Mouse (Mus musculus): ENCODE results near the gene Tns4.

Gene Tns4

GRCm38 (mm10) chr11:99044306-99044705 is 44.8 kb downstream of the Tns4 start:
- no peak for DNase-seq

DNA sequence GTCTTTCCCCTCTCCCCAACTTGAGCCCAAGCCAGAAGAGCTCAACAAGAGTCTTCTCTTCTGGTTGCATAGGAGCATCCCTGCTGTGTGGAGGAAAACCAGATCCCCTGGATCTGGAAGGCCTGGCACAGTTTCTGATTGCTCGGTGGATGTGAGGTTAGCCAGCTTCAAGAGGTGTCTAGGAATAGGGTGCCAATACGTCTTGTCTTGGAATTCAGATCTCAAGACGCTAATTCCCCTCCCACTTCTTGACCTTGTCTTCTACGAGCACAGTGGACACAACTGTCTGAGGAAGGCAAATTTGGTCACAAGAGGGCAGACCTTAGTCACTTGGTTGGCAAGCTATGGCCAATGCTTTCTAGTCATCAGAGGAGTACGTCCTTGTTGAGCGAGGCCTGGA is 45.5 kb downstream of the Tns4 start:
- DNase-seq, result no peak

GRCm38 (mm10) chr11:99042834-99043431 is 46.2 kb downstream of the Tns4 start:
- no peak for DNase-seq

DNA sequence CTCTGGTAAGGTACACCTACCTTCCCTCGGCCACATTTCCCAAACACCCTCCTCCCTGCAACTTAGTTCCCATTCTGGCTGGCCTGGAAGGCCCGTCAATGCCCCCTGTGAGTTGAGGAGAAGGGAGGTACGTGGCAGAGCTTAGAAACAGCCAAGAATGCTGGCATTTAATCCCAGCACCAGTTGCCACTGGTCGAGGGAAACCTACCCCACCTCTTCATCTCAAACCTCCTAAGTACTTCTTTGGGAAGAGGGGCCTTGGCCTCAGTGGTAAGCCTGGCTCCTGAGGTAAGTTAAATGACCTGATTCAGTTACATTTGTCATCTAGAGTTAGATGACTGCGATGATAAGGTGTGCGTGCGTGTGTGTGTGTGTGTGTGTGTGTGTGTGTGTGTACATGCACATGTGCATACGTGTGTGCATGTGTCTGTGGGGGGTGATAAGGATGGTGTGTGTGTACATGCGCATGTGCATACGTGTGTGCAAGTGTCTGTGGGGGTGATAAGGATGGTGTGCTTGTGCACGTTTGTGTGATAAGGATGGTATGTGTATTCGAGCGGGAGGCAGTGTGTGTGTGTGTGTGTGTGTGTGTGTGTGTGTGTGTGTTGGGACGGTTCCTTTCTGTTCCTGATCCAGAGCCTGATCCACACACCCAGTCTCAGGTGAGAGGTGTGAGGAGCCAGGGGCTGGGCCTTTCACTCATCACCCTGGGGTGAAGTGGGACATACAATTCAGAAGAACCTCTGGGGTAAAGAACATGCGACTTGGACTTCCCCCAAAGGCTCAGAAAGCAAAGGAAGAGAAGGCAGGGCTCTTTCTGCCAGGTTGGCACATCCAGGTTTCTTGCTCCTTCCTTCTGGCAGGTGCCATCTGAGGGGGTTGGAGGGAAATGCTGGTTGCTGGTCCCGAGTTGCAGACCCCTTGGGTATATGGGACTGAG is 47.0 kb downstream of the Tns4 start:
- DNase-seq, result no peak

GRCm38 (mm10) chr11:99041051-99041729 is 47.9 kb downstream of the Tns4 start, which contains the start of gene Igfbp4:
TSS of gene Igfbp4 (plus strand) at chr11:99041244.
- DNase-seq, result peak in 1 of 2 experiments; percentile 49

GRCm38 (mm10) chr11:99040346-99040974 is 48.6 kb downstream of the Tns4 start:
- no peak for DNase-seq

- peak; percentile 63 to 72 for DNase-seq
These were observed 49.3 kb downstream of the Tns4 start for GRCm38 (mm10) chr11:99039782-99040181.

- no peak for DNase-seq
These were observed 52.9 kb downstream of the Tns4 start for GRCm38 (mm10) chr11:99036254-99036653.

DNA sequence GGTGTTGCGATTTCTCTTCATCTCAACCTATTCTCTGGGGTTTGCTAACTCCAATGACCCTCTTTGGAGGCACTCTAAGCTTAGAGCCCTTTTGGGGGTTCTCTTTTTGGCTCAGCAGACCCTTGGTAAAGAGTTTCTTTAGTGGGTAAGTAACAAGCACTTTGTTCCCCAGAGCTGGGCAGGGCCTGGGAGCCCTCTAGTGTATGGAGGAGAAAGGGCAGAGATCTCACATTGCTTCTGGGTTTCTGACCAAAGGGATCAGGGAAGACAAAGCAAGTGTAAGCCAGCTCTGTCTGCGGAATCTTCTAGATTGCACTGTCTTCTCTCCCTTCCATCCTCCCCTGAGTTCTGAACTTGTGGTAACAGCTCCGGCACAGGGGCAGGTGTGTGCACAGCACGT is 53.8 kb downstream of the Tns4 start:
- DNase-seq, result no peak

DNA sequence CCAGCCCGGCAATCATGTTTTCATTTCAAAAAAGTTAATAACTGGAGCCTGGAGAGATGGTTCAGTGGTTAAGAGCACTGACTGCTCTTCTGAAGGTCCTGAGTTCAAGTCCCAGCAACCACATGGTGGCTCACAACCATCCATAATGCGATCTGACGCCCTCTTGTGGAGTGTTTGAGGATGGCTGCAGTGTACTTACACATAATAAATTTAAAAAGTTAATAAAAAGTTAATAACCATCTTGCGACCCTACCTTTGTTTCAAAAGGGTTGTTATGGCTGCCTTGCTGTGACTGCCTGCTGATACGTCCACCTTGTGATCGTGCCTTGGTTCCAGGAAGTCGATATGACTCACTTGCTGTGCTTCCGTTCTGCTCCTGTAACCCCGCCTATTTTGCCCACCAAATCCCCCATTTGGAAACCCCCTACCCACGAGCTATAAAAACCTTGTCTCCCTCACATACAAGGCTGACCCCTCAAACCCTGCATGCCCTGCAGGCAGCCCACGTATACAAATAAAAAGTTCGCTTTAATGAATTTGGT is 62.1 kb downstream of the Tns4 start:
- no peak for DNase-seq

- no peak for DNase-seq
These were observed 63.2 kb downstream of the Tns4 start for GRCm38 (mm10) chr11:99025878-99026277.

- no peak for DNase-seq
These were observed 64.5 kb downstream of the Tns4 start for GRCm38 (mm10) chr11:99024468-99025134.

DNA sequence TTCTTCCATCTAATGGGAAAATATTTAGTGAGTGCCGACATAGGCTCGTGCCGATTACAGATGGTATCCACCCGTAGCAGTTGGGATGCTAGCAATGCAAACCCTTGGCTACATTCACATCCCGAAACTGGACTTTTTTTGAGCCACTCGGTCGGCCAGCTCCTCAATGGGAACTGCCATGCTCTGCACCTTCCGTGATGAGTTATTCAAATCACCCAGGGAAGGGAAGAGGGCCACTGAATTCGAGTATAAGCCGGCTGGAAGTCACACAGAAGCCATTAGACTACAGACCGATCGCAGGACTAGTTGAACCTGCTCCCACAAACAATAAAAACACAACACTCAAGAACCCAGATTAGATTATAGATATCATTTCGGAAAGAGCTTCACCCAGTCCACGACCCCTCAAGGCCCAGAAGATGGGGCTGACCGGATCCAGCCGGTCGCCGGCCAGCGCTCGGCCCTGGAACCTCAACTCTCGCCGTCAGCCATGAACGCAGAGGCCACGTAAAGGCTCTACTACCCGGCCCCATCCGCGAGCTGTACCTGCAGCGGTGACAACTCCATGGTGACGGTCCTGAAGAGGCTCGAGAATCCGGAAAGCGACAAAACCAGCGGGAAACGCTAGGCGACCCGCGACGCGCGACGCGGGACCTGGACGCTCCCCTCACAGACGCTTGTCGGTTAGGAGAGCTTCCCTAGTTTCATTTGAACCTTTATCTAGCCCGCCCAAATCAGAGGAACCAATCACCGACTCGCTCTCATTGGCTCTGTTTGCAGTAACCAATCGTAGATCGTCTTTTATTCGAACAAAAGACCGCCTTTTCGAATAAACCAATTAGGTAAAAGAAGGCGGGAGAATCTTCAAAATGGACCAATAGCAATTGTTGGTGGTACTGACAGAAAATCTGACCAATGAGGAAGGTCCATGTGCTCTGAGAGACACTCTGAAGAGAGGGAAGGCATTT is 65.3 kb downstream of the Tns4 start, which contains the start of gene Top2a:
Top2a (minus strand) TSS at position 690 of the 968 bp plus-strand sequence.
- DNase-seq, result peak; percentile 86 to 99

DNA sequence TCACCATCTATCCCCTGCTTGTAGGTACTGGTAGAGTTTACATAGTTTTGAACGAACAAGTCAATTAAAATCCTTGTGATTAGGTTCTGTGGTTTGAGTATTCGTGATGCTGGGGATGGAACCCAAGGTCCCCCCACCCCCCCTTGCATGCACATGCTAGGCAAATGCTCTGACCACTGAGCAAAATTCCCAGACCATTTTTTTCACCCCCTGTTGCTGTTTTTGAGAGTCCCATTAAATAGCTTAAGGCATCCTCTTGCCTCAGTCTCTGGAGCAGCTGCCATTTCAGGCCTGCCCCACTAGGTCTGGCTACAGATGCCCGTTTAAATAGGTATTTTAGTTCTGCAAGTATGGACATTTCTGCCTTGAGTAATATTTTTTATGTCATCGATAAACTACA is 66.0 kb downstream of the Tns4 start:
- DNase-seq, result no peak

- DNase-seq, result no peak
These were observed 66.6 kb downstream of the Tns4 start for GRCm38 (mm10) chr11:99022384-99022933.

GRCm38 (mm10) chr11:99019844-99020243 is 69.3 kb downstream of the Tns4 start:
- DNase-seq, result no peak
